Mouse (Mus musculus): Measurements from ENCODE around the gene Asna1.

Asna1 gene

DNA sequence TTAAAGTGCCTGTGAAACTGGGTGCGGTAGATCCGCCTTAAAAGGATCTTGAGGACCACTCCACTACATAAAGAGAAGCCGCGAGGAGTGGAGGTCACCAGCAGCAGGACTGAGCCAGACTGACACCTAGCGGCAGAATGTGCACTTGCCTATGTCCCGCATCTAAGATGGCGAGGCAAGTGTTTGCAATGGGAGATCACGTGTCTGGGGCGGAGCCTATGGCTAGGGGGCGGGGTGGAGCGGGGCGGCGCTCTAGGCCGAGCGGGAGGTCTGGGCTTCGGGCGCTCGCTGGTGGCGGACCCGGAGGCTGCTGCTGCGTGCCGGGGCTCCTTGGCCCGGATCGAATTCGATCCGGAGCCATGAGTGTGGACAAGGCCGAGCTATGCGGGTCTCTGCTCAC, 34.7 kb downstream of the Asna1 start, which contains the start of gene Hook2:
Hook2 (plus strand) TSS at position 255 of the 400 bp plus-strand sequence.
- DNase-seq (ENCODE audit: low read depth in 2 of 2, low spot score in 2 of 2) = peak; percentile 94 to 97

DNA sequence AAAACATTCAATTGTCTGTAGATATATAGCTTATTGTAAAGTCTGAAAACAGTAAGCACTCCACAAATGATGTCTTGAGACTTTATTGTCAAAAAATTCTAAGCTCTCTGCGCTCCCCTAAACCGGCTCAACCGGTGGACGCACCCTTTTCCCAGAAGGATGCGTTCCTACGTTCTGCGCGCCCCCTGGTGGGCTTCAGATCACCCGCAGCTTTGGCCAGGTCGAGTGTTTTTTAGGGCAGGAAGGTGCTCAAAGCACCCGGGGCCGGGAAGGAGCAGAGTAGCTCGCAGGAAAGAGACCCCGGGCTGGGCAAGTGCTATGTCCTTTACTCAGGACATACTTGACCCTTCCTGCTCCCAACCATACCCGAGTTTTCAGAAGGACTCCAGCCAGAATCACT, 35.3 kb downstream of the Asna1 start:
- DNase-seq (ENCODE audit: low read depth in 2 of 2, low spot score in 2 of 2) = peak; percentile 83 to 89

- no peak for DNase-seq (ENCODE audit: low read depth in 2 of 2, low spot score in 2 of 2)
Measured at GRCm38 (mm10) chr8:84989311-84989731, 35.8 kb downstream of the Asna1 start.

- no peak for DNase-seq (ENCODE audit: low read depth in 2 of 2, low spot score in 2 of 2)
Measured at GRCm38 (mm10) chr8:84987903-84988302, 37.2 kb downstream of the Asna1 start.

GRCm38 (mm10) chr8:84987388-84987787, 37.7 kb downstream of the Asna1 start:
- DNase-seq (ENCODE audit: low read depth in 2 of 2, low spot score in 2 of 2) = no peak

- no peak for DNase-seq (ENCODE audit: low read depth in 2 of 2, low spot score in 2 of 2)
Measured at GRCm38 (mm10) chr8:84986379-84986945, 38.6 kb downstream of the Asna1 start.

GRCm38 (mm10) chr8:84985684-84986378, 39.2 kb downstream of the Asna1 start:
- DNase-seq (ENCODE audit: low read depth in 2 of 2, low spot score in 2 of 2) = peak; percentile 94 to 96

- DNase-seq (ENCODE audit: low read depth in 2 of 2, low spot score in 2 of 2) = peak in 1 of 2 experiments; percentile 25
Measured at GRCm38 (mm10) chr8:84985049-84985683, 39.9 kb downstream of the Asna1 start.

DNA sequence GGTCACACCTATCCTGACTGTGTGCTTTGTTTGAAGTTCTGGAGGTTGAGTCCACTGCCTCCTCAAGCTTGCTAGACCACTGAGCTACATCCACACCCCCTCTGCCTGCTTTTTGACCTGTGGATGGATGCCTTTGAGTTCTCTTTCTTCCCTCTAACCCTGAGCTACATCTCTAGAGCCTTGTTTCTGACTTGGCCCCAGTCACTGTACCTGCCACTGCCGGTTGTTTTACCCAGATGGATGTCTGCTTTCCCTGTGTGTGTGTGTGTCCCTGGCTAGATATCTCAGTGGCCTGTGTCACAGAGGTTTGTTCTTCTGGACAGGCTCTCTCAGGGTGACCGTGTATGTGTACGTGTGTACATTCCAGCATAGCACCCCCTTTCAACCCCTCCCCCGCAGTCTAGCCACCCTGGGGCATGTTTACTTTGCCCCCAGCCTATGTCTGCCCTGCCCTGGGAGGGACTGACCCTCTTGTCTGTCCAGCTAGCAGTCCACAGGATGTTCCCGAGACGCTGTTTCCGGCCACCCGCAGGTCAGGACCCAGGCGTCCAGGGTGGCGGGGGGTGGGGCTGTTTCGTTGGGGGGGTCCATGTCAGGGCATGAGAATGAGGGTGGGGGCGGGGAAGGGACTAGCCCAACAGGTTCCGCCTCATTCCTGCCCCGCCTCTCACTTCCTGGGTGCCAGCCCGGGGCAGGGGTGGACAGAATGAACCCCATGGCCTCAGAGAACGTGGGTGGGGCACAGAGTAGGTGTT, 40.6 kb downstream of the Asna1 start:
- DNase-seq (ENCODE audit: low read depth in 2 of 2, low spot score in 2 of 2) = no peak

DNA sequence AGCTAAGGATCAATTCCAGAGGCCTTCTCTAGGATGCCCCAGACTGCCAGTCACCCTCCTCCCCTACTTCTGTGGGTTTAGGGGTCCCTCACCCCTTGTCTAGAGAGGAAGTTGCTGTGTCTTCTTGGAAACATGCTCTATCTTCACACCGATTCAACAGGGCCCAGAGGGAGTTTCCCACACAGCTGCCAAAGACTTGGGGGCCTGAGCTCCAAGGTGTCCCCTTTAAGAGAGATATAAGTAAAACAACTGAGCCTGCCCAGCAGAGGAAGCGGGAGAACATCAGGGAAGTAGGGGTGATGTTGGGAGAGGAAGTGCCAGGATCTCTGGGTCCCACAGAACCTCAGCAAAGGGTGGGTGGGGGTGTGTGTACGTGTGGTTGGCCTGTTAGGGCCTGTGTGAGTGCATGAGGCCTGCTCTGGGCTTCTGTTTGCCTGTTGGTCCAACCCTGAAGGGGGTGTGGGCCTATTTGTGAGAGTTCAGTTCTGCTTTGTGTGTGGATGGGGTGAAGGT, 42.5 kb downstream of the Asna1 start:
- no peak for DNase-seq (ENCODE audit: low read depth in 2 of 2, low spot score in 2 of 2)

DNA sequence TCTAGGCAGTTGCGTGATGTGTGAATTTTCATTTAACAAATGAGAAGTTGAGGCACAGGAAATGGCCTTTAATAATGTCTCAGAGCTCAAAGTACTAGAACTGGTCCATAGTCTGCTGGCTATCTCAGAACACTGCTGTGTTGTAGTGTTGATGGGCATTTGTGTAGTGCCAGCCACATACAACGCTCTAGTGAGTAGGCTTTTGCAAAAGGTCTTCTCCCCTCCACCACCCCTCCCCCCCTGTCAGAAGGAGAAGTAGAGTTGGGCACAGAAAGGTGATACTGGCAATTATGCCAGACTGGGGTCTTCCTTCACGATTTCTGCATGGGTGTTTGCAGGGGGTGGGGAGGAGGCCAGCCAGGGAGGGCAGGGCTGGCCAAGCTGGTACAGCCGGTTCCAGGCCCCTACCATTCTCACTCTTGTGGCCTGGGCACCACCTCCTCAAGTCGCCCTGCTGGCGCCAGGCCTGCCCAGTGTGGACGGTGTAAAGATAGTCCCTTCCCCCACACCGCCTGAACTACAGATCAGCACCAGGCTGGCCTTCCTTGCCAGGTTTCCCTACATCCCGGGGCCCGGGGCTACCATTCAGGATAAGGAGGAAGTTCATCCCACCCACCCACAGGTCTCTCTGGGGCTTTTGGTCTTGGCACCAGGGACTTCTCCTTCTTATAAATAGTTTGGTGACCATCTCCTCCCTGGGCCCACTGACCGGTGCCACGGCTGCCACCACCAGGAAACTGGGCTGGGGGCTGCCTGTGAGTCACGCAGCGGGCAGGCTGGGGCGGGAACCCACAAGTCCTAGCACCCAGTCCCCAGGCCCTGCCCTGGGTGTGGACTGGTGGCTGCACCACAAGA, 43.2 kb downstream of the Asna1 start:
- DNase-seq (ENCODE audit: low read depth in 2 of 2, low spot score in 2 of 2) = no peak

GRCm38 (mm10) chr8:84980622-84981358, 44.3 kb downstream of the Asna1 start:
- no peak for DNase-seq (ENCODE audit: low read depth in 2 of 2, low spot score in 2 of 2)

GRCm38 (mm10) chr8:84979599-84980421, 45.3 kb downstream of the Asna1 start:
- peak; percentile 88 to 92 for DNase-seq (ENCODE audit: low read depth in 2 of 2, low spot score in 2 of 2)

DNA sequence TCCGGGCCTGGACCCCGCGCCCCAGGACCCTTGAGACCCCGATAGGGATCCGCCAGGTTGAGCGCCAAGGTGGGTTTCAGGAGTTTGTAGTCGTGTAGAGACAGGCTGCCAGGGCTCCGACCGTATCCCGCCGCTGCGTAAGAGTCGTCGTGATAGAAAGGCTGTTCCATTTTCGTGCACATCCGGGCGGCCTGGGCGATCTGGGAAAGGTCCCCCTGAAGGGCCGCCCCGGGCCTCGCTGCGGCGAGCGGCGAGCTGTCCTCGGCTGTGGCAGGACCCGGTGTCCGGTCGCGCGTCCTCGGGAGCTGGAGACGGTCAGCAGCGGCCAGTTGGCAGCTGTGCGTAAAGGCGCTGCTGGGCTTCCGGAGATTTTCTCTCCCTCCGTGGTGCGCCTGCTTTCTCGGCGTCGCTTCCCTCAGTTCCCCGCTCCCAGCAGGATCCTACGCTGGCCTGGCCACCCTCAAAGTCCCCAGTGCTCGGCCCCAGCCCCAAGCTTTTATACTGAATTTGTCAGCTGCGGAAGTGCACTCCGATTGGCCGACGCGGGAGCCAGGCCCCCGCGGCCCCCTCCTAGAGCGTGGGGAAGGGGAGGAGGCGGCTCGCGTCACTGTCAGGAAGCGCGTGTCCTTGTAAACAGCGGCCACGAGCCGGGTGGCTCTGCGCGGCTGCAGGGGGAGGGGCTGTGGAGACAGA, 46.7 kb downstream of the Asna1 start, which contains the start of gene Junb:
Junb (minus strand) TSS at position 471 of the 693 bp plus-strand sequence.
- DNase-seq (ENCODE audit: low read depth in 2 of 2, low spot score in 2 of 2) = peak; percentile 94 to 96

- peak; percentile 70 to 75 for DNase-seq (ENCODE audit: low read depth in 2 of 2, low spot score in 2 of 2)
Measured at GRCm38 (mm10) chr8:84977435-84978247, 47.4 kb downstream of the Asna1 start.

DNA sequence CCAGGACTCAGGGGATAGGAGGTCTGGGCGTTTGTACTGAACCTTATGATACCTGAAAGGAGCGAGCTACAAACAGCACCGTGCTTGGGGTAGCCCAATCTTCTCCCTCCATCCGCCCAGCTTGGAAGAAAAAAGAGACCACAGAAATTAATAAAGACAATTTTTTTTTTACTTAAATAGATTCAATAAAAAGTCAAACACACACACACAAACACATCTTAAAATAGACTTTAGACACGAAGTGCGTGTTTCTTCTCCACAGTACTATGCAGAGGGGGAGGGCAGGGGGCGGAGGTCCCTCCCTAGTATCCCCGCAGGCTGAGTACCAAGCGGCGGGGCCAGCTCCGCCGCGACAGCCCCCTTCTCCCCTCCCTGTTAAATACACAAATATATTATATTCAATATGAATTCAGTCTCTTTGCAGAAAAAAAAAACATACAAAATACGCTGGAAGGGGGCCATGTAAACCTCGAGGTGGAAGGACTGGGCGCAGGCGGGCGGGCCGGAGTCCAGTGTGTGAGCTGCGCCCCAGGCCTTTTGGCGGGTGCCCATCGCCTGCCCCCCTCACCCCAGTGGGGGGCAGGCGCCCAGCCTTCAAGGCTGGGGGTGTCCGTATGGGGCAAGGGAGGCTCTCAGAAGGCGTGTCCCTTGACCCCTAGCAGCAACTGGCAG, 48.2 kb downstream of the Asna1 start:
- DNase-seq (ENCODE audit: low read depth in 2 of 2, low spot score in 2 of 2) = peak in 1 of 2 experiments; percentile 29
